Mouse (Mus musculus): ENCODE data around the gene Abcb8.

The Abcb8 gene

DNA sequence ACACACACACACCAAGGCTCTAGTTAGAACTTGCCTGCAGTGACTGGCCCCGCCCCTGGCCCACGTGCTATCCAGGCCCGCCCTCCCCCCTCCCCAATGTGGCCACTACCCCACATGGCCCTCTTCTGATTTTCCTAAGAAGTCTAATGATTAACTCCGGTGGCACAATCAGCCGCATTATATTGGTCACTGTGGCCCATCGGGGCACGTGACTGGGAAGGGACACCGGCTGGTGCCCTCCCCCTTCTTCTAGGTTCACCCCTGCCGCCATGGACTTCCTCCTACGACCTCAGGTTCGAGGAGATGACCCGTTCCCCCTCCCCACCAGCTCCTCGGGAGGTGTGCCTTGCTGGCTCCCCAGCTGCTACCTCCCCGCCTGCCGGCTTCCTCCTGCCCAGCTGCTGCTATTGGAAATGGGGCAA lies 34.5 kb downstream of the Abcb8 start:
- no peak for DNase-seq

DNA sequence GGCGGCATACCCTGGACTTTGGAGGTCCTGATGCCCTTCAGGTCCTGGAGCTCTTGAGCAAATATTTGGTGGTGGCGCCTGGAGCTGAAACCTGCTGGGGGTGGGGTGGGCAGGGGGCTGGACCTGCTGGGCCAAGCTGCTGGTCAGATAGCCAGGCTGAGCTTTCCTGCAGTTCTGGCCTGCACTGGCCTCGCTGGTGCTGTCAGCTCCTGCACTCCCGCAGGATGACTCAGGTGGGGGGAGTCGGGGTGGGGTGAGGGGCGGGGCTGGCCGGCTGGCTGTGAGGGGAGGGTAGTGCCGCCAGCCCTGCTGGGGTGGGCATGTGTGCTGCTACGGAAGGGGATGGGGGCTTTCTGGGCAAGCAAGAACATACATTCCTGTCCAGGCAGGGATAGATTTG lies 35.1 kb downstream of the Abcb8 start:
- no peak for DNase-seq

DNA sequence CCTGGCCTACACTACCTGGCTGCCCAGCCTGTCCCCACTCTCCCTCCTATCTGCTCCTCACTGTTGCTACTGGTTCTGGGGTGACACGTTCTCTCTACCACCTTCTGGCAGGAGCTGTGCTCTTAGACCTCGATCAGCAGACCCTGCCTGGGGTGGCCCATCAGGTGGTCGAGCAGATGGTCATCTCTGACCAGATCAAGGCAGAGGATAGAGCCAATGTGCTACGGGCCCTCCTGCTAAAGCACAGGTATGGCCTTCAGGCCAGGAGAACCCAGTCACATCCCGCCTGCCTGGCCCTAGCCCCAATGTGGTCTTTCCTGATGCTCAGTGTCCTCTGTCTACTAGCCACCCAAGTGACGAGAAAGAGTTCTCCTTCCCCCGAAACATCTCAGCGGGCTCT lies 40.5 kb downstream of the Abcb8 start:
- no peak for DNase-seq

DNA sequence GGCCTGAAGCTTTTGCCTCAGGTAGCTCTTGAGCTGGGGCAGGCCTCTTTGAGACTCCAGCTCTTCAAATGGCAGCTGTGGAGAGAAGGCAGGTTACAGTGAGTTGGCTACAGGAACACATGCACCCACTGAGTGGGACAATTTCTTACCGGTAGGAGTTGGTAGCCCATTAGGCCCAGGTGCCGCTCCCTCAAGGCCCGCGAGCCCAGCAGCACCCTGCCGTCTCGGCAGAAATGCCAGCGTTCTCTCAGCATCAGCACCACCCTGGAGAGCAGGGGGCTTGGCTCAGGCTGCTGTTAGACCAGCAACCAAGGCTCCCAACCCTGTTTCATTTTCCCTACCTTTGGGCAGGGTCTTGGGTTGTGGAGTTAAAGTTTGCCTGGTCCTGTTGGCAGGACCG lies 47.7 kb downstream of the Abcb8 start:
- no peak for DNase-seq

DNA sequence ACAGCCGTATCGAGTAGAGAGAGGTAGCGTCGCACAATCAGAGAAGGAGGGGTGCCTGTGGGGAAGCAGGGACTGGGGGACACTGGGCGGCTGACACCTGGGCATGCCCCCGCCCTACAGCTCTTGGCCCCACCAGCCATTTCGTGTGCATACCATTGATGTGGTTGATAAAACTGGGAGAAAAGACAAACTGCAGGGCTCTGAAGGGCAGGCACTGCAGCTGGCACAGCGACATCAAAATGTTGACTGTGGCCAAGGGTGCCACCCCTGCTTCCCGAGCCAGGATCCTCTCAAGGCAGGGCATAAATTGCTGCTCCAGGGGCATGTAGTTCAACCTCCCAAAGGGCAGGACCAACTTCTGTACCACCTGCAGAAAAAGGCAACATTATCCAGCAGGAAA lies 48.6 kb downstream of the Abcb8 start:
- DNase-seq = no peak

DNA sequence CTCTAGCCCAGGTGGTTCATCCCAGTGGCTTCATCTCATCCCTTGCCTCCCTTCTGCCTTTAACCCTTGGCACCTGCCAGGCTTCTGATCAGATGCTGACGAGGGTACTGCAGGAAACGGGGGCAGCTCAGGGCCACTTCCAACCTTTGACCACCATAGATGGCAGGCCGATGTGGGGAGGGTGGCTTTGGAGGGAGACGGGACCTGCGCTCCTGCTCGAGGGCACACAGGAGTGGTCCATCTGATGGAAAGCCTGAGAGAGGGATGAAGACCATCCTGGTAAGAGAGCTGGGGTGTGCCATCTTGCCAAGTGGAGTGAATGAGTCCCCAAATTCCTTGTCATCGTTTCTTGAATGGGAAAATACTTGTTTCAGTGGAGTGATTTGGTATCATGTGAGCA lies 49.7 kb downstream of the Abcb8 start:
- no peak for DNase-seq

DNA sequence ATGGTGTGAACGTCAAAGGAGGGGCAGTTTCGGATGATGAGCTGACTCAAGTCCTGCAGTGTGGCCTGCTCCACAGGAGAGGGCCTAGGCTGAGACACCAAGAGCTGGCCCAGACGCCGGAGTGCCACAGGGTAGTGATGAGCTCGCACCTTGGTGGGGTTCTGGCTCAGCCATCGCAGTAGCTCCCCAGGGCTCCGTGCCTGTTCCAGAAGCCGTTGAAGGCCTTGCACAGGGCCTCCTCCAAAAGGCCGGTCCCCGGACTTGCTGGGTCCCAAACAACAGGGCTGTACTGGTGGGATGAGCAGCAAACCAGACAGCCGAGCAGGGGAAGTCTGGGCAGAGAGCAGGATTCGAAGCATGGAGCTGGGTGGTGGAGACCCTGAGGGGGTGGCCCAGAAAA lies 50.5 kb downstream of the Abcb8 start:
- DNase-seq = no peak

DNA sequence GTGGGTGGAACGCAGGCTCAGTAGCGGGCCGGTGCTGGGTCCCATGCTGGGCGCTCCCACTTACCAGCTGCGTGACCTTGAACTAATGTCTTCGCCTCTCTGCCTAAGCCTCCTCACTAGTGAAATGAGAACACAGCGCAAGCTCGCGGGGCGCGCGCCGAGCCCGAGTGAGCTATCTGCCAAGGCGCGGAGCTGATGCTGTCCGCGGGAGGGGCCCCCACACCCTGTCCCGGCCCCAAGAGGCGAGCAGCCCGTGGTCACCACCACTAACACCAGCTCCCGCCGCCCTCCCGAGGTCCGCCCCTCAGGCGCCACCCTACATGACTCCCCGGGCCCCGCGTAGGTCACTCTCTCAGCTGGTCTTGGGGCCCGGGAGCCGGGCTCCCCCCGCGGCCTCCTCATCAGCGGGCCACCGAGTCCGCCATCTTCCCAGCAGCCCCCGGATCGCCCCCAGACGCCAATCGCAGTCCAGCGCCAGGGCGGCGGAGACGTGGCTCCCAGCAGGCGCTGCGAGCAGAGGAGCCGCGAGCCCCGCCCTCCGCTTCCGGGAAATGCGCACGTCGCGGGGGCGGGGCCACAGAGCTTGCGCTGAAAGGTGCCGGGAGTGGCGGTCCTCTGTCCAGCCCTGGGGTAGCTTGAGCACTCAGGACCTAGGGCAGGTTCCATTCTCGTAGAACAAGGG lies 51.4 kb downstream of the Abcb8 start, which contains the start of gene Fastk:
TSS of gene Fastk (minus strand) at position 542 of the 682 bp plus-strand sequence.
- peak; percentile 92 for DNase-seq

DNA sequence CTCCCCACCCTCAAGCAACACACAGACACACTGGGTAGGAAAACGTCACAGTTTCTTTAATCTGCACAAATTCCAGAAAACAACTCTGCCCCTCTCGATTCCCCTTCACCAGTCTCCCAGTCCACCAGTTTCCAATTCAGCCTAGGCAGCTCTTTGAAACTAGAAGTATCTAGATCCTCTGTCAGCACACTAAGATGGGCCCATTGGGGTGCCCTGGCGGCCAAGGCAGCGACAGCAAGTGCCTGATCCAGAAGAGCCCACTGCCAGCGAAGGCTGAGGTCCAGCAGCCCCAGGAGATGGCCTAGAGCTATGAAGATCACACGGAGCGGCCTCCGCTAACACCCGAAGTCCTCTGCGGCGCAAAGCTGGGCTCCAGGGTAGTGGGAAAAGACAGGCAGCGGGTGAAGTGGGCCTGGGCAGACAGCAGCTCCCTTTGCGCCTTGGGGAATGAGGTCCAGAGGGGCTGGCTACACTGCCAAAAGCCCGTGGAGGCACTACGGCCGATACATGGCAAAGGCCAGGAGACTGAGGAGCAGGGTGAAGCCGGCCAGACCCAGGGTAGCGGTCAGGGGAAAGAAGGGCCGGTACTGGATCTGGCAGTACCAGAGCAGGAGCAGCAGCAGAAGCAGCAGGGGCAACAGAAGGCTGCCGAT lies 52.1 kb downstream of the Abcb8 start:
- DNase-seq = peak; percentile 48

DNA sequence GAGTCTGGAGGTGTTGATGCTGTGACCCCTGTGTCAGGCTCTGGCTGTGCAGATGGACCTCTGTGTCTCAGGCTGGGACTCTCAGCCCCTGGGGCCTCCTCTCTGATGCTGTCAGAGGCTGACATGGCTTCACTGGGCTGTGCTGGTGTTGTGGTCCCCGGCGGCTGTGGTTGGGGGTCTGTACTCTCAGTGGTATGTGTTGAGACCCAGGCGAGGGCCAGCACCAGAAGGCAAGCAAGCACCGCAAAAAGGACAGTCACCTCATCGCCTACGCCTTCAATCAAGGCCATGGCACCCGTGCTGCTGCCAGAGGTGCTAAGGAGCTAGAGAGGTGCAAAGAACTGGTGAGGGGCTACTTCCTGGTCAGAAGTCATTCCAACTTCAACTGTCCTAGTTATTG lies 53.2 kb downstream of the Abcb8 start:
- DNase-seq = no peak

DNA sequence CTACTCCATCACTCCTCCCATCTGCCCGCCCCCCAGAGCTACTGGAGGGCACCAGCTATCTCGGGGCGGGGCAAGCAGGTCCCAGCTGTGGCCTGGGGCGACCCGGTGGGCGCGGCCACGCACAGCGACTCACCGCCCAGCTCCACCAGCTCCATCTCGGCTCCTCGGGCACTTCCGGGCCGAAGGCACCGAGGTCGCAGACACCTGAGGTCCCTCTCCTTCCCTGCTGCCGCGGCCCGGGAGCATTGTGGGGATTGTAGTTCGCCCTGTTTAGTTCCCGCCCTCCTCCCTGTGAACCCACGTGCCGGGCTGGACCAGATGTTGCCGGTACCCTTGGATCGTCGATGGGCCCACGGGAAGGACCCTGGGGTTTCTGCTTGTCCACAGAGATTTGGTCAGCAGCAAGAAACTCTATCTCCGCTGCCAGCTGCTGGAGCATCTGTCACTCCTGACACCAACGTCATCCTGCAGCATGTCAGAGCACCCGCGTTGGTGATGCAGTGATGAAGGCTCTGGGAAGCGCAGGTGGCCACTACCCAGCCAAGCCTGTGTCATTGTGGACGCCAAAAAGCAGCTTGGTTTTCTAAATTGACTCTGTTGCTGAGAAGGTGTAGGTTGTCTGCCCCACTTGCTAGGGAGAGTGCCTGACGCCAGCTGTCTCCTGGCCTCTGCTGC lies 54.3 kb downstream of the Abcb8 start, which contains the start of gene Tmub1:
TSS of gene Tmub1 (minus strand) at position 231 of the 675 bp plus-strand sequence.
- DNase-seq = peak; percentile 79

DNA sequence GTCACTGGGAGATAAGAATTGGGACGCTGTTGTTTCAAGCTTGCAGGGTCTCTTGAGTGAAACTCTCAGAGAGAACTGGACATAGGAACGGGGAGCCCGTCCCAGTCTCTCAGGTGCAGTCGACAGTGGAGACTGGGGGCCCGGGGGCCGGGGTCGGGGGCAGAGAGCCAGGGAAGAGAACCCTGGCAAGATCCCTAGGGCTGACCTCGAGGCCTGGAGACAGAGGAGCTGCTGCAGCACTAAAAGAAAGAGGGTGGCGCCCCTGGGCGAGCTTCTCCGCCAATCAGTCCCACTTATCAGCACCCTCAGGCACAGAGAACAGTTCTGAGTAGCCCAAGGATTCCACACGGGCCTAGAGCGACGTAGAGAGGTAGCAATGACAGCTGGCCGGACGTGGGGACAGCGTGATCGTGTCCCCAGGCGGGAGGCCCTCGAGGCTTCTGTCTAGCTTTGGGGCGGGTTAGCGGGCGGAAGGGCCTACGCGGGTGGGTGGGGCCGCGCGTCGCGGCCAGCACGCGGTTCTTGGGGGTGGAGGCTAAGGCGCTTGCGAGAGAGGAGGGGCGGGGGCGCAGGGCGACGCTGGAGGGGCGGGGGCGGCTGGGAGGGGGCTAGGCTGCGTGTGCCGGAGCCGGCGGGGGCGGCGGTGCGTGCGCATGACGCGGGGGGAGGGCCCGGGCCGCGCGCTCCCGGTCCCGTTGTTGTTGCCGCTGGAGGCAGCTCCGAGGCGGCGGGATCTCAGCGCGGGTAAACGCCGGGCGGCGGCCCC lies 58.0 kb downstream of the Abcb8 start:
- peak; percentile 85 for DNase-seq

DNA sequence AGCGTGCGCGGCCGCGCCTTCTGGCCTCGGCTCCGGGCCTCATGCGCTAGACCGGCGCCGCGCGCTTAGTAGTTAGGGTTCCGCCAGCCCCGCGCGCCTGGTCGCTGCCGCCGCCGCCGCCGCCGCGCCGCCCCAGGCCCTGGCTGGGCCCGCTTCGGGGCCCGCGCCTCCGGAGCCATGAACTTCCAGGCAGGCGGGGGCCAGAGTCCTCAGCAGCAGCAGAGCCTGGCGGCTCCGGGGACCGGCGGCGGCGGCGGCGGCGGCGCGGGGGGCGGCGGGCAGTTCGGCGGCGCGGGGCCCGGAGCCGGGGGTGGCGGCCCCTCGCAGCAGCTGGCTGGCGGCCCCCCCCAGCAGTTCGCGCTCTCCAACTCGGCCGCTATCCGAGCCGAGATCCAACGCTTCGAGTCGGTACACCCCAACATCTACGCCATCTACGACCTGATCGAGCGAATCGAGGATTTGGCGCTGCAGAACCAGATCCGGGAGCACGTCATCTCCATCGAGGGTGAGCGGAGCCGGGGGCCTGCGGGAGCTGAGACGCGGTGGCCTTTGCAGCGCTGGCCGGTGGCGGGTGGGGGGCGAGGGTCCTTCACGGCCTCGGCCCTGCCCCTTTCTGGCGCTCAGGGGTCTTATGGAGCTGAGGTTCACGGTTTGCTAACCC lies 58.7 kb downstream of the Abcb8 start, which contains the start of gene Agap3:
TSS of gene Agap3 (plus strand) at position 148 of the 661 bp plus-strand sequence.
- peak; percentile 57 for DNase-seq

DNA sequence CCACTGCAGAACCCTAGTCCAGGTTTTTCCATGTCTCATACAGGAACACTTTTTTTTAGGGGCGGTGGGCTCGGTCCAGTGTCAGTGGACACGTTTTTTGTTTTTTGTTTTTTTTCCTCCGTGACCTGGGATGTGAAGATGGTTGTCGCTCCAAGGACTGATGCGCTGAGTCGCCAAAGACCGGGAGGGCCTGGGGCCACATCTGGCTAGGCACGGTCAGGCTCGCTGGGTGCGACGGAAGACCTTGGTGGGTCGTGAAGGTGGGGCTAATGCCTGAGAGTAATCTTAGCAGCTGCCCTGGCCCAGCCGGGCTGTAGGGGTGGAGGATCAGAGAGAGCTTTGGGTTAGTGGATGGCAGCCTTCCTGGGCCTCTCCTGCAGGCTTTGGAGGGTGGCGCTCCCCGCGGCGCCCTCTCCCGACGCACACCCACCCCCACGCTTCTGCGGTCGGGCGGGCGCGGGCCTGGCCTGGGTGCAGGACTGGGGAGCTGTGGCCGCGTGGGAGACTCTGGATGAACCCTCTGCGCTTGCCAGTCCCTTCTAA lies 59.3 kb downstream of the Abcb8 start:
- DNase-seq = no peak

DNA sequence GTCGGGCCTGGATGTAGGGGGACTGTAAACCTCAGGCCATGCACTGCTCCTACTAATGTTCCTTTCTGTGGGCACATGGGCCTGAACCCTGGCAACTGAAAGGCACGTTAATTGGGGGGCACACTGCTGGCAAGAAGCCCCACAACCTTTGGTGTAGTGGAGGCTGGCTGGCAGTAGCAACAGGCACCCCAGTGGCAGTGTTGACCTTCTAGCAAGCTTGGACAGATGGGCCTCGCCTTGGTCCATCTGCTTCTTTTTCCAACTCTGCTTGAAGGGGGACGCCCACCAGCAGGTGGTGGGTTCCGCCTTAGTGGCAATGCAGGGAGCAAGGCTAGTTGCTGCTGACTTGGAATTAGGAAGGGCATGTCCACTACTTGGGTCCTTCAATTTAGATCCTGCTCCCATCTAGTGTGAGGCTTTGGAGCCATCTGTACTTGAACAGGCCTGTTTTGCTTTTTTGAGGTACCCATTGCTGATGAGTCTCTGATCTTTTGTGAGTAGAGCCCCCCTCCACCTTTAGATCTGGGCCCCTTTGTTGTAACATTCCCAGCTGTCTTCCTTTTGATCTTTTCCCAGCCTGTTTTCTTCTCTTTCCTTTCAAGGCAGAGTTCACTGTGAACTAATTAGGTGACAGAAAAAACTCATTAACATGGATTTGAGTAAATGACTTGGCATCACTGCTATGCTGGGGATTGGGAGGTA lies 60.0 kb downstream of the Abcb8 start:
- DNase-seq = peak; percentile 84

DNA sequence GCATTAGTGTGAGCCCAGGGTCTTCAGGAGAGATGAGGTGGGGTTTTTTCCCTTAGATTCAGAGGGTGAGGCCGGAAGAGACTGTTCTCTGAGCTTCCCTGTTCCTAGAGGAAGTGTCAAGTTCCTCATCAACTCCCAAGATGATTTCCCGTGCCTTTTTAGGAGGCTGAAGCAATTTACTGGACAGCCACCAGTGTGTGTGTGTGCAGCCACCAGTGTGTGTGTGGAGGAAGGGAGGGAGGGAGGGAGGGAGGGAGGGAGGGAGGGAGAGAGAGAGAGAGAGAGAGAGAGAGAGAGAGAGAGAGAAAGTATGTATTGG lies 60.5 kb downstream of the Abcb8 start:
- no peak for DNase-seq

DNA sequence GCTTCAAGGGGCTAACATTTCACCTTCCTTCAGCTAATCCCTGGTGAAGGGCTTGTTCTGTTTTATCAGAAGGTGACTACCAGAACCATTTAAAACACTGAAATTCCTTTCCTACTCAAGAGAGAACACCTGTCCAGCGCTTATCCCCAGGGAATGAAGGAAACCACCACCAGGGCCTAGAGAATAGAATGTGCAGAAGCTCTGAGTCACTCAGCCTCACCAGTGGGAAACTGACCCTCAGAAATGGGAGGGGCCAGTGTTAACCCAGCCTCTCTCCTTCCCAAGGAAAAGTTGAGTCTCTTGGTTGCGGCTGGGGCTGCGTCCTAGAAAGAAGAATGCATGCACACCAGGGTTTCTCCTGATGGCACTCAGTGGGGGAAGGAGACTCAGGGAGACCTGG lies 61.6 kb downstream of the Abcb8 start:
- no peak for DNase-seq

DNA sequence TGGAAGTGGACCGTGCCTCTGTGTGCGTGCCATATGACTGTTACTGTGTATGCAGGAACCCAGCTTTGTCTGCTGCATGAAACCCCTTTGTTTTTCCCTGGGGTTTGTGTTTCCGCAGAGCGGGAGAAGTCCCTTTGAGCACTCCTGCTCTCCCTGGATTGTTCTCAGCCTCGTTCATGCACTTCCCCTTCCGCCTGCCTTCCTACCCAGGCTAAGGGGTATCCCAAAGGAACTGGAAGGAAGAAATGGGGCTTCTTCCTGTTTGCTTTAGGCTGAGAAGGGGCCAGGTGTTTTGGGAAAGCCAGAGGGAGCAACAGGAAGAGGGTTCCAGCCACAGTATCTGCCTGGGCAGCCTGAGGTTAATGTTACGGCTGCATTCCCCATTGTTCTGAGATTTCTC lies 62.1 kb downstream of the Abcb8 start:
- no peak for DNase-seq
